Mouse (Mus musculus) frontal cortex, adult 2 months (tissue): ENCODE measurements around the gene Pigv. TPM values are rescaled to one million over a fixed set of nuclear protein-coding genes. Genes with fewer than 3 reads are reported as not detected.

Experiments
- DNase-seq, 2 experiments: peaks; one replicate each; pipeline ENCODE4 v3.0.0; 2022; ENCODE audit warnings: low spot score in 1 of 2; ENCODE audit errors: extremely low spot score in 1 of 2
- polyA plus RNA-seq: library from polyadenylated mRNA; depleted of rRNA; stranded (reverse); fragments of >200 nt; gene quantifications from 2 replicates; pipeline ENCODE4 v1.2.3, GENCODE M21; 2012; rRNA removed

The Pigv gene
- polyA plus RNA-seq, 1 experiment, result 8.2 TPM

DNA sequence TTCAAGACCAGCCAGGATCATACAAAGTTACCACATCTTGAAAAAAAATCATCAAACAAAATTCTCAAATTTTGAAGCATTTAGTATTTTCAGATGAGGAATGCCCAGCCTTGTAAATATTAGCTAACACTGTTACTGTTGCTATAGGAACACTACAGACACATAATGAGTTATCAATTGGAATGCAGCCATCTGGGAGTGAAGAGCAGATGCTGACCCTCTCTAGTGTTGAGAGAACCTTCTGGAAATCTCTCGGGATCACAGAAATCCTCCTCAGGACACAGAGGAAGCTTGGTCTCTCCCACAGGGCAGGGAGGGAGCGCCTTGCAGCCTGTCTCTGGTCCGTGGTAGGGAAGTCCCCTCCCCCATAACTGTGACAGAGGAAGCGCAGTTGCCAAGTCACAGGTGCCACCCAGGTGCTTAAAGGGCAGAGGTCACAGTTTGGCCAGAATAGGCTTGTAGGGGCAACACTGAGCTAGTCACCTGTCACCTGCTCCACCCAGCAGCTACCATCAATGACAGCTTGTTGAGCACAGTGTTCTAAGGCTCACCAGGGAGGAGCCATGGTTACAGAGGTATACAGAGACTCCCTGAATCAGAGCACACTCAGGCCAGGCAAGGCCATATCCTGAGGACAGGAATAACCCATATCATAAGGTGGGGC is 52.8 kb downstream of the Pigv start:
- no peak for DNase-seq

DNA sequence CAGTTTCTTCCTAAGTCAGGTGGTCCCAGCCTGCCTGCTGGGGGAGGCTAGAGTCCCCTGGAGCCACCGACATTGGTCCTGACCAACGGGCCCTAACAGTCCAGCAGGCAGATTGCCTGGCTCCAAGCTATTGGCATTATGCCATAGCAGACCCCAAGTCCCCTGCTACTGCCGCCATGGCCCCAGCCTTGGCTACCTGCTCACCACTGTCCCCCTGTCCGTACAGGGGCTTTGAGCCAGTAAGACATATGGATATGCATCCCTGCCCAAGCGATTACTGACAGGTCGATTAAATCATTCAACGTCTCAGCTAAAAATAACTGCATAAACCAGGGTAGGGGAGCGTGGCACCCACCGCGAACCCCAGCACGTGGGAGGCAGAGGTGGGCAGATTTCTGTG is 54.5 kb downstream of the Pigv start:
- no peak for DNase-seq

DNA sequence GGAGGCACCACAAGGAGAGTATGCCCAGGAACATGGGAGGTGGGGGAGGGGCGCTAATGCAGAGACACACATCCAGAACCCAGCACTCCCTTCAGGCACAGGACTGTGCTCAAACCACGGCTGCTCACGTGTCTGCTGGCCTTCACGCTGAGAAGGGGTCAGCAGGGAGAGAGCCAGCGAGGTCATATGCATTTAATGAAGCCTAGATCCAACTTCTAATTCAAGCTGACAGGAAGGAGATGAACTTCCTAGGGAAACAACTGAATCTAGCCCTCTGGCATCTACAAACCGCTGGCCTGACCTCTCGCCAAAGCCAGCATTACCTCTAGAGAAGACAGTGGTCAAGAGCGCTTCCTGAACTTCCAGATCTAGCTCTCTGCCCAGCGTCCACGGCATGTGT is 57.0 kb downstream of the Pigv start:
- no peak for DNase-seq

DNA sequence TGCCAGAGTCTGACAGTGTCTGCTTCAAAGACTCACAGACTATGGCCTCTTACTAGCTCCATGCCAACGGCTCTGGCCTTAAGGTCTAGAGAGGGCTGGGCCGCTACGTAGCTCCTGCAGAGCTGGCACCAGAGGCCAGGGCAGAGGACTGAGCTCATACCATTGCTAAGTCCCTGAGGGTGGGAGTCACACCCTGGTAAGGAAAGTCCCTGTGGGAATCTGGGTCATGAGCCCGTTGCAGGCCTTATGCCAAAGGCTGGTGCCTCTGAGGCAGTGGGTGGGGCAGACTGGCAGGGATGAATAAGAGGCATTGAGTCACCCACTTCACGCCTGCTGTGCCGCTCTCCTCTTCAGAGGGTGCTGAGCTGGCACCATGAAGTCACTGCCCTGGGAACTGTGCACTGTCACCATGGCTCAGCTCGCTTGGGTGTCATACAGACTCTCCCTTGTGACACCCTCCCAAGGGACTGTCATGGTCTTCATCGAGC is 58.1 kb downstream of the Pigv start:
- peak; percentile 78 to 86 for DNase-seq

DNA sequence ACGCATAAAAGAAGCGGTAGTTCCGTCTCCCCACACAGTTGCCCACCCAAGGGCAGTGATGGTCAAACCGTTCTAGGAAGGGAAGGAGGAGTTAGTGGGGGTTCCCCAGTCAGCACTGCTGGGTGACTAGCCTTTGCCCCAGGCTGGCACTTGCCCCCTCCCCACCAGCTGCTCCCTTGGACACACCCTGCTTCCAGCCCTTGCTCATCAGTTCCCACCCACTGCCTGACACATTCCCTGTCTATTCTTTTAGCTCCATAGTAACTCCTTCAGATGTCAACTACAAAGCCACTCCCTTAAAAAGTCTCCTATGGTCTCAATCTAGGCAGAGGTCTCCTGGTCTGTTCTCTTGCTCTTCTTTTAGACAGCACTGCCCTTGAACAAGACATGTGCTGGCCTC is 58.6 kb downstream of the Pigv start:
- DNase-seq, result no peak

DNA sequence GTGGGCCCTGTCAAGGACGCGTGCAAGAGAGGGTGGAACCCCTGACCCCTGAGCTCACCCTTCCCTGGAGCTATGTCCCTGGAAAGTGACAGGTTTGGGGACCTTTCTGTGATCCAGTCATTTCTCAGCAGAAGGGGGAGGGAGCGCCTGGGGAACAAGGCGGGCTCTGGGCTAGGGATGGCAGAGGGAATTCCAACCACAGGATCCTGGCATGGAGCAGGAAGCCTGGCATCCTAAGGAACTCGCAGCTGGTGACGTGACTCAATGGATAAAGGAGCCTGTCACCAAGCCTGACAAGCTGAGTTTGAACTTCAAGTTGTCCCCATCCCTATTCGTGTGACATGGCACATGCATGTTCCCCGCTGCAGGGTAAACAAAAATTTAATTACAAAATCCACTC is 59.4 kb downstream of the Pigv start:
- DNase-seq, result no peak

DNA sequence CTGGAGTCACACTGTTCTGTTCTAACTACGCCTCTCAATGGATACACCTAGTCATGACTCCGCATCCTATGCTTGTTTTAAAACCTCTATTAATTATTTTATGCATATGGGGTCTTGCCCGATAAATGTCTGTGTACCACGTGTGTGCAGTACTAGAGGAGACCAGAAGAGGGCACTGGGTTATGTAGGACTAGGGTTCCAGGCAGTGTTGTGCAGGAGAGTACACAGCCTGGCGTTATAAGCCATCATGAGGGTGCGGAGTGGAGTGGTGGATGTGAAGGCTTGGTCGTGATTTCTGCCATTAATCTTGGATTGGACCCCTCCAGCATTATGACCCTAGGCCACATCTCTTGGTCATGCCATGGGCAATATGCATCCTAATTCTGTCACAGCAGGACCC is 60.0 kb downstream of the Pigv start:
- DNase-seq, result no peak

DNA sequence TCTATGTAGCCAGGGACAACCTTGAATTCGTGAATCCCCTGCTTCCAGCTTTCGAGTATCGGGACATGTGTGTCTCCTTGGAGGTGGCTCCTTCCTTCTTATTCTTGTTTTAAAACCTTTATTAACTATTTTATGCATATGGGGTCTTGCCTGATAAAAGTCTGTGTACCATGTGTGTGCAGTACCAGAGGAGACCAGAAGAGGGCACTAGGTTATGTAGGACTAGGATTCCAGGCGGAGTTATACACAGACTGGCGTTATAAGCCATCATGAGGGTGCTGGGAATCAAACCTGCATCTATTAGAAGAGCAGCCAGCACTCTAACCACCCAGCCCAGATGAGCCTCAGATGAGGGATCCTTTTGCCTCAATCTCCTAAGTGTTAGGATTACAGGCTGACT is 60.6 kb downstream of the Pigv start:
- no peak for DNase-seq

Other genes starting within 250 kb of the Pigv start
- 0.08 TPM in 2 replicates for gene Tent5b, start 192.5 kb downstream of the Pigv start, polyA plus RNA-seq
- gene Trnp1, start 174.1 kb downstream of the Pigv start, polyA plus RNA-seq, result 134 and 162 TPM in 2 replicates
- 0.14 and 0.50 TPM in 2 replicates for gene Kdf1, start 153.7 kb downstream of the Pigv start, polyA plus RNA-seq
- gene Nudc, start 126.7 kb downstream of the Pigv start, polyA plus RNA-seq, result 210 and 219 TPM in 2 replicates
- gene Nr0b2, start 119.3 kb downstream of the Pigv start, polyA plus RNA-seq, result not detected in 2 replicates
- gene Gpatch3, start 97.9 kb downstream of the Pigv start, polyA plus RNA-seq, result 7.0 and 7.5 TPM in 2 replicates
- 18.9 and 22.4 TPM in 2 replicates for gene Gpn2, start 88.3 kb downstream of the Pigv start, polyA plus RNA-seq
- 2.5 and 2.9 TPM in 2 replicates for gene Sfn, start 70.5 kb downstream of the Pigv start, polyA plus RNA-seq
- gene Zdhhc18, start 22.5 kb downstream of the Pigv start, polyA plus RNA-seq, result 38.5 and 43.3 TPM in 2 replicates
- gene Arid1a, start 84.1 kb upstream of the Pigv start, polyA plus RNA-seq, result 57.0 and 57.7 TPM in 2 replicates
- gene Rps6ka1, start 215.2 kb upstream of the Pigv start, polyA plus RNA-seq, result 10.8 and 12.8 TPM in 2 replicates